Mouse (Mus musculus) forebrain, postnatal 0 days (tissue): ENCODE measurements around the gene Nutm2. TPM values are rescaled to one million over a fixed set of nuclear protein-coding genes. Genes with fewer than 3 reads are reported as not detected.
"Not testable (repeated sequence)": the region's sequence is repeated elsewhere in the genome, so short reads cannot be mapped to it uniquely, and the experiment has no call there.

Source experiments
- ATAC-seq: fragments of 200-750 bp; cut with Nextera tagmentation; 2 replicates; pipeline ENCODE4 v1.8.0; 2017; ENCODE audit warnings: mild to moderate bottlenecking, moderate library complexity
- DNase-seq: peaks from one replicate; pipeline ENCODE4 v3.0.0-alpha.2; 2015
- H3K27ac ChIP-seq: fragments of 300-500 bp; sonication (generic); 2 replicates; pipeline ENCODE4 v1.5.1; 2014; ENCODE audit warnings: low read depth, mild to moderate bottlenecking, antibody characterized with exemption, low read length, moderate library complexity, mixed read lengths
- H3K27me3 ChIP-seq: fragments of 300-500 bp; sonication (generic); 2 replicates; pipeline ENCODE4 v1.6.1; 2014; ENCODE audit warnings: mild to moderate bottlenecking, low read length, mixed read lengths; ENCODE audit not compliant: insufficient read depth
- H3K36me3 ChIP-seq: fragments of 300-500 bp; sonication (generic); 2 replicates; pipeline ENCODE4 v1.6.1; 2014; ENCODE audit warnings: mild to moderate bottlenecking, moderate library complexity; ENCODE audit not compliant: insufficient read depth
- H3K4me1 ChIP-seq: fragments of 300-500 bp; sonication (generic); 2 replicates; pipeline ENCODE4 v1.6.1; 2014; ENCODE audit warnings: antibody characterized with exemption; ENCODE audit not compliant: insufficient read depth
- H3K4me2 ChIP-seq: fragments of 300-500 bp; sonication (generic); 2 replicates; pipeline ENCODE4 v1.6.1; 2014; ENCODE audit warnings: low read depth, mild to moderate bottlenecking, moderate library complexity
- H3K4me3 ChIP-seq: fragments of 300-500 bp; sonication (generic); 2 replicates; pipeline ENCODE4 v1.5.1; 2014; ENCODE audit warnings: low read depth, low read length, mixed read lengths
- H3K9ac ChIP-seq: fragments of 300-500 bp; sonication (generic); 2 replicates; pipeline ENCODE4 v1.6.1; 2014; ENCODE audit warnings: mild to moderate bottlenecking
- H3K9me3 ChIP-seq: fragments of 300-500 bp; sonication (generic); 2 replicates; pipeline ENCODE4 v1.6.1; 2016; ENCODE audit warnings: low read length
- CTCF ChIP-seq: sonication (generic); IDR thresholded peaks from 2 replicates; pipeline ENCODE4 v1.5.1; 2016; ENCODE audit warnings: antibody characterized with exemption, control low read depth, low read depth
- WGBS: fragments of 180-500 bp; shearing (Covaris S2); extraction: QIAGEN DNeasy Blood & Tissue Kit; methylation state at CpG from one replicate; pipeline ENCODE4 v1.1.7; 2014; 5-methylcytosine and 5-hydroxymethylcytosine counted together
- polyA plus RNA-seq: library from polyadenylated mRNA; unstranded; fragments of >200 nt; fragmentation: Nextera tagmentation; extraction: Ambion mirVana; gene quantifications from 2 replicates; pipeline ENCODE4 v1.2.1, GENCODE M21; 2015
- total RNA-seq: library from RNA; depleted of rRNA; stranded (reverse); fragments of >200 nt; gene quantifications from 2 replicates; pipeline ENCODE4 v1.2.3, GENCODE M21; 2014; rRNA removed

Gene Nutm2
- total and polyA plus RNA-seq, 2 experiments from 2014 or later, result not detected

DNA sequence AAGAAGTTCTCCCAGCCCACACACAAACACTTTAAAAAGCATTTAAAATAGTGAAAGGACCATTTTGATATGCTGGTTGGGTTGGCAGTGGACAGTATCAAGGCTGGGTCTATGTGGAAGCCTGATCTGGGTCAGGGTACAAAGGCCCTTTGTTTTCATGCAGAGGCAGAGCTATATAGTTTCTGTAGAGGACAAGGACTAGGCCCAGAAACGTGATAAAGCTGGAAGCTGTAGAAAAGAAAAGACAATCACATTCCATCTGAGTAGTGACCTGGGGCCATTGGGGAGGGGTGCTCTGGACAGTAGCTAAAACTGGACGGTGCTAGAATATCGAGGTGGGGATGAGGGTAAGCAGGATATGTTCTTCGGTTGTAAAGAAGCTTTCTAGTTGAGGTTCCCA, 21.8 kb upstream of the Nutm2 start:
- no peak for TF ChIP-seq CTCF
- H3K27me3 ChIP-seq, result no peaks in the 10 kb centered on the region
- 66% methylated on average over 4 of the region's 4 CpGs for WGBS
- no peak overlapping the region for H3K9ac ChIP-seq
- no peaks in the 10 kb centered on the region for H3K36me3 ChIP-seq
- no peaks in the 10 kb centered on the region for H3K9me3 ChIP-seq
- H3K27ac ChIP-seq, result no peak overlapping the region
- no peak overlapping the region for H3K4me2 ChIP-seq
- H3K4me1 ChIP-seq, result no peaks in the 10 kb centered on the region
- H3K4me3 ChIP-seq, result no peak overlapping the region
- DNase-seq (no peak), ATAC-seq (no peak)

GRCm38 (mm10) chr13:50452266-50452665, 14.8 kb upstream of the Nutm2 start:
- ATAC-seq, H3K9me3 ChIP-seq, H3K27me3 ChIP-seq, H3K4me1 ChIP-seq, DNase-seq, H3K36me3 ChIP-seq, H3K4me3 ChIP-seq, H3K9ac ChIP-seq, H3K27ac ChIP-seq, H3K4me2 ChIP-seq: not testable (repeated sequence)
- WGBS, result 75% methylated on average over 9 of the region's 9 CpGs

DNA sequence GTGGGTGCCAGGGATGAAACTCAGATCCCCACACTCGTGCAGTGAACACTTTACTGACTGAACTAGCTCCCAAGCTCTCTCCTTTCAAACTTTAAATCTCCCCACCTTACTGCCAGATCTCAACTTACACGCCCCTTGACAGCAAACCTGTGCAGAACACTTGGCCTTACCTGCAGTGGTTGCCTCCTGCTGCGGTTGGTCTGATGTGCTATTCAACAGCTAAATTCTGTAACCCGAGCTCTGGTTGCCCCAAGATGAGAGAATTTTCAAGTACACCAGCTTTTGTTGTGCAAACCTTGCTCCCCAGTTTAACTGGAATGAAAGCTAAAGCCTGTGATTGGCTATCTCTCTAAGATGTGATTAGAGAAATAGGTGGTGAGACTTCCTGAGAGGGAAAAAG, 13.7 kb upstream of the Nutm2 start:
- TF ChIP-seq CTCF, result no peak
- no peaks in the 10 kb centered on the region for H3K4me1 ChIP-seq
- DNase-seq, result no peak
- no peak overlapping the region for H3K27ac ChIP-seq
- no peak overlapping the region for H3K4me2 ChIP-seq
- H3K27me3 ChIP-seq, result no peaks in the 10 kb centered on the region
- H3K9ac ChIP-seq, result no peak overlapping the region
- H3K36me3 ChIP-seq, result no peaks in the 10 kb centered on the region
- WGBS, result 39% methylated on average over 4 of the region's 4 CpGs
- ATAC-seq, result no peak
- H3K4me3 ChIP-seq, result no peak overlapping the region
- no peaks in the 10 kb centered on the region for H3K9me3 ChIP-seq

- not testable (repeated sequence) for H3K27me3 ChIP-seq, H3K4me2 ChIP-seq, H3K9ac ChIP-seq, H3K36me3 ChIP-seq, H3K4me3 ChIP-seq, H3K4me1 ChIP-seq, DNase-seq, H3K9me3 ChIP-seq, ATAC-seq, H3K27ac ChIP-seq
- 75% methylated on average over 2 of the region's 2 CpGs for WGBS
Observed at GRCm38 (mm10) chr13:50460433-50460832, 6.7 kb upstream of the Nutm2 start.

- Histone ChIP-seq H3K4me2 (peak overlapping the region; percentile 38), H3K36me3 (no peaks in the 10 kb centered on the region), H3K9ac (peak overlapping the region; percentile 22; the same call in 1 of the 2 replicates), H3K9me3 (no peaks in the 10 kb centered on the region), H3K4me1 (no peaks in the 10 kb centered on the region), H3K27ac (no peak overlapping the region), H3K27me3 (no peaks in the 10 kb centered on the region), H3K4me3 (peak overlapping the region; percentile 23)
- DNase-seq (peak; percentile 18), ATAC-seq (peak; percentile 77)
- no peak for TF ChIP-seq CTCF
- WGBS, result 47% methylated on average over 27 of the region's 27 CpGs
Observed at GRCm38 (mm10) chr13:50464621-50465562, 2.2 kb upstream of the Nutm2 start.

GRCm38 (mm10) chr13:50488510-50488909, 21.4 kb downstream of the Nutm2 start:
- not testable (repeated sequence) for DNase-seq, ATAC-seq, H3K4me2 ChIP-seq, H3K9me3 ChIP-seq, H3K4me1 ChIP-seq, H3K27me3 ChIP-seq, H3K9ac ChIP-seq, H3K4me3 ChIP-seq, H3K36me3 ChIP-seq, H3K27ac ChIP-seq

- H3K9ac ChIP-seq, H3K4me3 ChIP-seq, H3K36me3 ChIP-seq, H3K27ac ChIP-seq, DNase-seq, H3K9me3 ChIP-seq, ATAC-seq, H3K4me1 ChIP-seq, H3K4me2 ChIP-seq, H3K27me3 ChIP-seq: not testable (repeated sequence)
- WGBS, result 86% methylated on average over 9 of the region's 9 CpGs
Observed at GRCm38 (mm10) chr13:50510470-50511343, 43.6 kb downstream of the Nutm2 start.

Other genes with a start within 250 kb of the Nutm2 start
- gene Gm906, start 217.0 kb upstream of the Nutm2 start, total RNA-seq, result not detected in 2 replicates
- gene Gm906, start 217.0 kb upstream of the Nutm2 start, polyA plus RNA-seq, result not detected in 2 replicates
- 36.8 and 53.9 TPM in 2 replicates for gene Fbxw17, start 49.4 kb upstream of the Nutm2 start, total RNA-seq
- gene Fbxw17, start 49.4 kb upstream of the Nutm2 start, polyA plus RNA-seq, result 18.4 and 23.6 TPM in 2 replicates
- gene Gm47429, start 23.4 kb upstream of the Nutm2 start, total RNA-seq, result not detected in 2 replicates
- gene Gm47429, start 23.4 kb upstream of the Nutm2 start, polyA plus RNA-seq, result not detected in 2 replicates
- not detected in 2 replicates for gene Gm904, start 175.9 kb downstream of the Nutm2 start, total RNA-seq
- gene Gm904, start 175.9 kb downstream of the Nutm2 start, polyA plus RNA-seq, result not detected in 2 replicates
- not detected in 2 replicates for gene Gm8765, start 231.0 kb downstream of the Nutm2 start, total RNA-seq
- not detected in 2 replicates for gene Gm8765, start 231.0 kb downstream of the Nutm2 start, polyA plus RNA-seq